ENCODE assay signal across 9 mouse cellular contexts in genomic region chr5:19522168-19522567, GRCm38 (mm10).
DNase-seq lines count a peak whose midpoint lies in the region; ATAC-seq and TF ChIP-seq lines count a peak whose summit lies in the region.
"Had no signal": no experiment of that assay in that cellular context is flagged by ENCODE, and none has a peak within 500 bp of the region (broad histone marks: within the 10 kb centered on the region; RNA-seq: fewer than 3 reads in every experiment).

No protein-coding gene starts in this region.

- intact Hi-C loops in heart, postnatal 10 days (cut with DNase I) = loop anchor here (5.0 kb wide), 1 partner anchor 1250 kb away; no protein-coding TSS in a partner anchor
- intact Hi-C loops in heart, postnatal 36 days (cut with DNase I) = loop anchor here (2.0 to 5.0 kb wide), 2 partner anchors 1179 to 1250 kb away; no protein-coding TSS in a partner anchor

- ATAC-seq in kidney, embryonic 14.5 days (ENCODE audit: low FRiP score, low TSS enrichment) = peak; percentile 75; the same call in 1 of the 2 replicates
- peak; percentile 41; the same call in 1 of the 2 replicates for ATAC-seq in neural tube, embryonic 15.5 days (ENCODE audit: low FRiP score)

- H3K36me3 ChIP-seq in ES-E14 (ENCODE audit: control insufficient read depth, insufficient read depth, low read length, poor library complexity, severe bottlenecking) = no peaks in the 10 kb centered on the region
- H3K36me3 ChIP-seq in kidney, embryonic 14.5 days (ENCODE audit: control insufficient read depth, insufficient read depth, low read length) = no peaks in the 10 kb centered on the region
- no peaks in the 10 kb centered on the region for H3K36me3 ChIP-seq in neural tube, embryonic 15.5 days
- H3K36me3 ChIP-seq: stomach, embryonic 15.5 days had no signal

- H3K4me3 ChIP-seq in ES-E14 (ENCODE audit: insufficient read depth in 1 of 2, low read depth in 1 of 2, low read length in 2 of 2, poor library complexity in 1 of 2, severe bottlenecking in 1 of 2) = no peak overlapping the region
- H3K4me3 ChIP-seq in kidney, embryonic 14.5 days (ENCODE audit: low read length) = no peak overlapping the region
- H3K4me3 ChIP-seq in neural tube, embryonic 15.5 days (replicated peaks) = no peak overlapping the region
- H3K4me3 ChIP-seq: stomach, embryonic 15.5 days had no signal

- no peak overlapping the region for H3K4me2 ChIP-seq in kidney, embryonic 14.5 days (replicated peaks; ENCODE audit: low read depth, low read length)
- no peak overlapping the region for H3K4me2 ChIP-seq in neural tube, embryonic 15.5 days
- H3K4me2 ChIP-seq: stomach, embryonic 15.5 days had no signal

- no peak overlapping the region for H3K9ac ChIP-seq in ES-E14 (ENCODE audit: insufficient read depth, low read depth, low read length, poor library complexity, severe bottlenecking)
- H3K9ac ChIP-seq in kidney, embryonic 14.5 days (ENCODE audit: low read depth, low read length) = no peak overlapping the region
- no peak overlapping the region for H3K9ac ChIP-seq in neural tube, embryonic 15.5 days (replicated peaks)
- H3K9ac ChIP-seq: stomach, embryonic 15.5 days had no signal

- no peaks in the 10 kb centered on the region for H3K9me3 ChIP-seq in ES-E14 (ENCODE audit: control insufficient read depth, insufficient read depth, low read depth, low read length)
- no peaks in the 10 kb centered on the region for H3K9me3 ChIP-seq in kidney, embryonic 14.5 days (ENCODE audit: control insufficient read depth, low read length)
- H3K9me3 ChIP-seq in neural tube, embryonic 15.5 days (replicated peaks) = no peaks in the 10 kb centered on the region
- H3K9me3 ChIP-seq: stomach, embryonic 15.5 days had no signal

- no peaks in the 10 kb centered on the region for H3K27me3 ChIP-seq in kidney, embryonic 14.5 days (ENCODE audit: control insufficient read depth, insufficient read depth, low read length)
- no peaks in the 10 kb centered on the region for H3K27me3 ChIP-seq in neural tube, embryonic 15.5 days (replicated peaks)
- H3K27me3 ChIP-seq: stomach, embryonic 15.5 days had no signal

- in situ Hi-C loops in ES-E14 (cut with MboI; ENCODE audit: low sequenced_read_pairs in 2 of 2, unreplicated experiment in 2 of 2) = no loop called here

- H3K4me1 ChIP-seq in ES-E14 (ENCODE audit: control insufficient read depth in 2 of 2, insufficient read depth in 2 of 2, low read length in 2 of 2, poor library complexity in 1 of 2) = no peaks in the 10 kb centered on the region
- no peaks in the 10 kb centered on the region for H3K4me1 ChIP-seq in kidney, embryonic 14.5 days (ENCODE audit: control insufficient read depth, insufficient read depth, low read length)
- no peaks in the 10 kb centered on the region for H3K4me1 ChIP-seq in neural tube, embryonic 15.5 days
- H3K4me1 ChIP-seq: stomach, embryonic 15.5 days had no signal

- no peak overlapping the region for H3K27ac ChIP-seq in ES-E14 (ENCODE audit: insufficient read depth, low read depth, low read length, poor library complexity, severe bottlenecking)
- no peak overlapping the region for H3K27ac ChIP-seq in kidney, embryonic 14.5 days (ENCODE audit: low read depth, low read length)
- H3K27ac ChIP-seq in neural tube, embryonic 15.5 days (replicated peaks) = no peak overlapping the region
- H3K27ac ChIP-seq: stomach, embryonic 15.5 days had no signal

- DNase-seq in heart, postnatal 10 days = peak; percentile 11 to 29
- no peak for DNase-seq in heart, postnatal 36 days
- peak; percentile 3 for DNase-seq in ES-E14 (ENCODE audit: low read depth, low spot score)
- peak; percentile 74 for DNase-seq in embryo, embryonic 10.5 days (ENCODE audit: low spot score)
- DNase-seq in urinary bladder, adult 18-20 months (ENCODE audit: low spot score in 2 of 2) = no peak
- DNase-seq in urinary bladder, postnatal 10 days (ENCODE audit: low spot score) = no peak

TF ChIP-seq in ES-E14, 5 proteins besides CTCF, POLR2A, EP300 and RAD21:
- TF ChIP-seq HCFC1 (IDR thresholded peaks at IDR 0.05; ENCODE audit: borderline replicate concordance, insufficient read depth, low read length) (no peak), MAFK (IDR thresholded peaks at IDR 0.05; ENCODE audit: insufficient read depth, low read depth, low read length) (no peak), CHD2 (IDR thresholded peaks at IDR 0.05; ENCODE audit: low read depth, low read length) (no peak), ZC3H11A (IDR thresholded peaks at IDR 0.05; ENCODE audit: borderline replicate concordance, low read depth, low read length) (peak; percentile 38; the same call in 1 of the 2 replicates), ZNF384 (IDR thresholded peaks at IDR 0.05; ENCODE audit: low read depth, low read length) (peak; percentile 22; the same call in 1 of the 2 replicates)
TF ChIP-seq in ES-E14: peak in this region for 2.

Comparison
In these comparisons a context has a peak if more than half of its experiments do, and no peak if none do; other contexts are left out.
1. DNase-seq: peak in heart, postnatal 10 days (2 of 2), ES-E14 (single experiment) and embryo, embryonic 10.5 days (single experiment); none in heart, postnatal 36 days (0 of 2), urinary bladder, adult 18-20 months (0 of 2) and urinary bladder, postnatal 10 days (single experiment).